Mouse (Mus musculus) Patski (cell line): ENCODE measurements around the gene Src. TPM values are rescaled to one million over a fixed set of nuclear protein-coding genes. Genes with fewer than 3 reads are reported as not detected.

Experiments used
- ATAC-seq: fragments of 100-300 bp; one replicate; pipeline ENCODE4 v1.8.0; 2021
- CTCF ChIA-PET: fragments of 350-600 bp; sonication (Branson Sonifier 250); formaldehyde crosslinking; loops from one replicate; lab custom pipeline; 2022; ENCODE audit warnings: inconsistent platforms; lab: Charles Lee
- POLR2A ChIA-PET: fragments of 350-600 bp; sonication (Branson Sonifier 250); formaldehyde crosslinking; loops from one replicate; lab custom pipeline; 2022; ENCODE audit warnings: antibody characterized with exemption, inconsistent platforms; lab: Charles Lee
- DNase-seq: peaks from one replicate; pipeline ENCODE4 v3.0.0-alpha.2; 2011; ENCODE audit warnings: low read depth, low spot score
- H3K27me3 ChIP-seq: fragments of 371-371 bp; one replicate; pipeline ENCODE4 v1.5.1; 2021
- CTCF ChIP-seq: fragments of 100-300 bp; IDR thresholded peaks from one replicate; pipeline ENCODE4 v1.5.1; 2021
- in situ Hi-C: fragments of 300-500 bp; cut with MboI; formaldehyde crosslinking; loops from 3 replicates; pipeline ENCODE4 v1.11.1; 2018; ENCODE audit warnings: low pct_unique_long_range_greater_than_20kb, mixed read lengths
- polyA plus RNA-seq: library from polyadenylated mRNA; unstranded; gene quantifications from one replicate; pipeline ENCODE4 v1.2.3, GENCODE M21; 2021

The Src gene
- polyA plus RNA-seq, 1 experiment from 2014 or later: 76.9 TPM

DNA sequence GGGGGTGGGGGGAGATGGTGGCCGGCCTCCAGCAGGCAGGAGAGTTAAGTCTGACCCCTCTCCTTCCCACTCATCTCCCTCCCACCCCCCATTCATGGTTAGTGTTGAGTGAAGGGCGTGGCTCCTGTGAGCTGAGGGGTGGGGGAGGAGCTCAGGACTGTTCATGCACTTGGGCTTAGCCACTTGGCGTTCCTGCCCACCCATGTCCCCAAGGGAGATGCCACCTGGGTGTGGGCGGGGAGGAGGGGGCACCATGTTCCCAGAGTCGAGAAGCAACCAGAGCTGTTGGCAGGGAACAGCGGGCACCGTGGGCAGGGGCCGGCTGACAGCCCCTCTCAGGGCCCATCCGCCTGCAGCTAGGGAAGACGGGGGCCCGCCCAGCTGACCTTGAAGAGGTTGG is 18.3 kb downstream of the Src start:
- POLR2A ChIA-PET: no interaction called here
- in situ Hi-C loops: no loop called here
- no peak for ATAC-seq

DNA sequence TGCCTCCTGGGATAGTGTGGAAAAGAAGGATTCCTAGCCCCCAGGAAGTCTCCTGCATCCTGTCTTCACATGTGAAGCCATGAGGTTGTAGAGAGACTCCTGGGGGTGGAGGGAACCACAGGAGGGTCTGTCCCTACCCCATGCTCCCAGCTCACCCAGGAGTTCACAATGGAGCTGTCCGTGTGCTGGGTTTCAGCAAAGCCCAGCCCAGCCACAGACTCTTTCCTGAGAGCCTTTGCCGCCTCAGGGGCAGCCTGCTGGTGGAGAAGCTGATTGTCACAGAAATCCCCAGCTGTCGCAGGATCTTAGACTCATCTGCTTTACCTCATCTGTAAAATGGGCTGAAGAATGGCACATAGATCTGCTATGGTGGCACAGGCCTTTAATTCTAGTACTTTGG is 18.9 kb downstream of the Src start:
- DNase-seq (no peak), ATAC-seq (no peak)
- no peak for TF ChIP-seq CTCF
- POLR2A ChIA-PET: interaction anchor here (0.8 kb wide), 1 partner anchor 13 kb away, joined by 3 read pairs; no protein-coding TSS in a partner anchor
- CTCF ChIA-PET: interaction anchor here (1.3 to 1.9 kb wide), 3 partner anchors 10 to 96 kb away, joined by 4 to 5 read pairs (median 4); no protein-coding TSS in a partner anchor
- H3K27me3 ChIP-seq: no peaks in the 10 kb centered on the region
- in situ Hi-C loops: no loop called here

More for the DNA sequence above, 18.3 kb downstream of the Src start:
- no peak for DNase-seq
- H3K27me3 ChIP-seq: no peaks in the 10 kb centered on the region
- TF ChIP-seq CTCF: no peak
- CTCF ChIA-PET: interaction anchor here (1.3 kb wide), 1 partner anchor 21 kb away, joined by 5 read pairs; no protein-coding TSS in a partner anchor

DNA sequence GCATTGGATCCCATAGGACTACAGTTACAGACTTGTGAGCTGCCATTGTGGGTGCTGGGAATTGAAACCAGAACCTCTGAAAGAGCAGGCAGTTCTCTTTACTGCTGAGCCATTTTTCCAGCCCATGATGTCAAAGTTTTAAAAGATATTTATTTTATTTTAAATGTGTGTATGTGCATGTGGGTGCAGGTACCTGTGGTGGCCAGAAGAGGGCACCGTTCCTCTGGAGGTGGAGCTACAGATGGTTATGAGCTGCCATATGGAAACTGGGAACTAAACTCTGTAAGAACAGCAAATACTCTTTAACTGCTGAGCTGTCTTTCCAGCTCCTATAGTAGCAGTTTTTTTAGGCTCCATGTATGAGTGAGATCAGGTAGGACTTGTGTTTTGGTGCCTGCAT is 23.1 kb downstream of the Src start:
- in situ Hi-C loops: no loop called here
- CTCF ChIA-PET: no interaction called here
- DNase-seq: no peak

DNA sequence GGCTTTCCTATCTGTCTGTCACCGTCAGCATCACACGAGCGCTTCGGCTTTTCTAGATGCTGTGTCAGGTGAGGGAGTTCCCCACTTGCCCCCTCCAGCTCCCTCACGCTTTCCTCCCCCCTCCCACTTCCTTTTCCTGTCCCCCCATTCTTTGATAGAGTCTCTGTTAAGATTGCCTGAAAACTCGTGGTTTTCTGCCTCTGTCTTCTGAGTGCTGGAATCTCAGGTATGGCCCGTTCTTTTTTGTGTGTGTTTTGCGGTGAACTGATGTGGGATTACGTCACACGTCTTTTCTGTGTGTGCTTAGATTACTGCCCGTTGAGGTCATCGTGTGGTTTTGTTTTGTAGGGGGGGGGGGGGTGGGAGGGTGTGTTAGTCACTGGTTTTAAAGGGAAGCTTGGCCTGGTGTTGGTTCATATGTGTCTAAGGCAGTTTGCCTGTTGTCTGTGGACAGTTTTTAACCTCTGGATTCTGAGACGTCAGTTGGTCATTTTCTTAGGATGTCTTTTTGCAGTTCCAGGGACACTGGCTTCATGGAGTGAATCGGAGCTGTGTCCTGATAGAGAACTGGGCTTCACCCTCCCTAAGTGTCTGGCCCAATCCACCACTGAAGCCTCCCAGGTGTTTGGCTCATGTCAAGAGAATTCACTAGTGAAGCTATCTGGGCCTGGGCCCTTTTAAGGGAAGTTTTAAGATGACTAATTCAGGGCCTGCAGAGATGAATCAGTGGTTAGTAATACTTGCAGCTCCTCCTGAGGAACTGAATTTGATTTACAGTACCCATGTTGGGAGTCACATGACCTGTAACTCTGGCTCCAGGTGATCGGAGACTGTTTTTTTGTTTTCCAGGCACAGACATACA is 29.3 kb downstream of the Src start:
- POLR2A ChIA-PET: interaction anchor here (1.0 to 2.4 kb wide), 3 partner anchors 10 to 24 kb away, joined by 3 to 12 read pairs (median 7); no protein-coding TSS in a partner anchor
- ATAC-seq (peak; percentile 49), DNase-seq (peak; percentile 85)
- no peaks in the 10 kb centered on the region for H3K27me3 ChIP-seq
- in situ Hi-C loops: loop anchor here (5.0 kb wide), 1 partner anchor 80 kb away; the partner anchor contains the start of gene Manbal
- no peak for TF ChIP-seq CTCF
- CTCF ChIA-PET: interaction anchor here (0.9 to 2.7 kb wide), 3 partner anchors 11 to 21 kb away, joined by 3 to 12 read pairs (median 7); no protein-coding TSS in a partner anchor

More for the DNA sequence above, 23.1 kb downstream of the Src start:
- no peak for ATAC-seq
- POLR2A ChIA-PET: interaction anchor here (0.6 to 1.0 kb wide), 3 partner anchors 9 to 42 kb away, joined by 3 to 5 read pairs (median 3); no protein-coding TSS in a partner anchor
- no peak for TF ChIP-seq CTCF
- no peaks in the 10 kb centered on the region for H3K27me3 ChIP-seq

DNA sequence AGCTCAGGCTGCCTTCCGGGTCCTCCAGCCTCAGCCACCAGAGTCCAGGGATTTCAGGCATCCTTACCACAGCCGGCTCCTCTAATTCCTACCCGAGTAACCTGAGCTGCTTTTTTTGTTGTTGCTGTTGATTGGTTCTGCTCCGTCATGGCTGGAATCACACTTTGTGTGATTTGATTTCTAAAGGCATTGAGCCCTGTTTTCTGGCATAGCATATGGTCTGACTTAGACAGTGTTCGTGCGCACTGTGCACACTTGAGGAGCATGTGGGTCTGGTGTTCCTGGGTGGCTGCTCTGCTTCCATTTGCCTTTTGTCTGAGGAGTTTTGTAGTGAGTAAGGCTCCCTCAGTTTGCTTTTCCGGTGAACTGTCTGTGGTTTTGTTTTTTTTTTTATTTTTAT is 30.1 kb downstream of the Src start:
- TF ChIP-seq CTCF: no peak
- ChIA-PET CTCF (interaction anchor here (1.7 to 2.7 kb wide), 2 partner anchors 10 to 20 kb away, joined by 7 to 12 read pairs; no protein-coding TSS in a partner anchor), POLR2A (interaction anchor here (0.7 to 2.4 kb wide), 4 partner anchors 21 to 354 kb away, joined by 5 to 12 read pairs (median 8); no protein-coding TSS in a partner anchor)
- no peak for DNase-seq
- in situ Hi-C loops: loop anchor here (5.0 kb wide), 1 partner anchor 81 kb away; the partner anchor contains the start of gene Manbal
- no peaks in the 10 kb centered on the region for H3K27me3 ChIP-seq
- ATAC-seq: no peak

DNA sequence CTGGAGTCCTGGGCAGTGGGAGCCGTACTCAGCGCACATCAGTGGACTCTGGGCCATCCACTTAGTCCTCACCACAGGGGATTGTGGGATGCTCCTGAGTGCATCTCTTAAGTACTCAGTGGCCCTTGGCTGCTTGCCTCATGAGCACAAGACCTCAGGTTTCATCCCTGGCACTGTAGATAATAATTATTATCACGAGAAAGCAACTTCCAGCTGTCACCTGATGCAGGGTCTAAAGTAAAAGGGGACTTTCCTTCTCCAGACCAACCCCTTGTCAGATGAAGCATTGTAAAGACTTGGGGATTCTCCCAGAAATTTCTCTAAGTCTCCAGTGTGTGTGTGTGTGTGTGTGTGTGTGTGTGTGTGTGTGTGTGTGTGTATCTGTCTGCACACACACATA is 32.7 kb downstream of the Src start:
- DNase-seq (no peak), ATAC-seq (no peak)
- ChIA-PET CTCF (no interaction called here), POLR2A (no interaction called here)
- H3K27me3 ChIP-seq: no peaks in the 10 kb centered on the region
- TF ChIP-seq CTCF: no peak
- in situ Hi-C loops: no loop called here

DNA sequence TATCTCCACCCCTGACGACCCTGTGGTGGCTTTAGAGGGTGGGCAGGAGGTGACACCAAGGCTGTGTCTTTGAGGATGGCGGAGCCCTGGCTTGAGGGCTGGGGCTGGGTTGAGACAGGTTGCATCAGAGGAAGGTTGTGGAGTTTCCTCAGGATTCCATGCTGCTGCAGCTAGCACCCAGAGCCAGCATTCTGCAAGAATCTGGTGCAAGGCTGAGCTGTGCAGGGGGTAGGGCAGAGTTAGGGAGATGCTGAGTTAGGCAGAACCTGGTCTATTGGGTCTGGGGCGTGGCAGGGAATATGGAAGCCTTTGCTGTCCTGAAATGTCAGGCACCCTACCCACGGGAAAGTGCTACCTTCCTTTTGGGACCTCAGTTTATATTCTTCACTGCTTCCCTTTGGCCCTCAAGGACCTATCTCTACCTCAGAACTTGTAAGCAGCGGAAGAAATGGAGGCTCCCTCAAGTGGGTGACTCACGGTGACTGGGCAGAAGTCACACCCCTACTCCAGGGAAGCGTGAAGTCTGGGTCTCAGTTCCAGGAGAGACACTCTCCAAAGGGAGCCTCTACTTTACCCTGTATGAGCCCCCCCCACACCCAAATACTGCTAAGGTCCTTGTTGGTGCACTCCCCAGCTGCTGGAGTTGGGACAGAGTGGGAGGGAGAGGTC is 33.3 kb downstream of the Src start:
- DNase-seq: no peak
- H3K27me3 ChIP-seq: no peaks in the 10 kb centered on the region
- in situ Hi-C loops: no loop called here
- ATAC-seq: peak; percentile 34
- CTCF ChIA-PET: interaction anchor here (1.3 kb wide), 1 partner anchor 113 kb away, joined by 4 read pairs; no protein-coding TSS in a partner anchor
- POLR2A ChIA-PET: interaction anchor here (1.3 kb wide), 1 partner anchor 28 kb away, joined by 4 read pairs; no protein-coding TSS in a partner anchor
- no peak for TF ChIP-seq CTCF

DNA sequence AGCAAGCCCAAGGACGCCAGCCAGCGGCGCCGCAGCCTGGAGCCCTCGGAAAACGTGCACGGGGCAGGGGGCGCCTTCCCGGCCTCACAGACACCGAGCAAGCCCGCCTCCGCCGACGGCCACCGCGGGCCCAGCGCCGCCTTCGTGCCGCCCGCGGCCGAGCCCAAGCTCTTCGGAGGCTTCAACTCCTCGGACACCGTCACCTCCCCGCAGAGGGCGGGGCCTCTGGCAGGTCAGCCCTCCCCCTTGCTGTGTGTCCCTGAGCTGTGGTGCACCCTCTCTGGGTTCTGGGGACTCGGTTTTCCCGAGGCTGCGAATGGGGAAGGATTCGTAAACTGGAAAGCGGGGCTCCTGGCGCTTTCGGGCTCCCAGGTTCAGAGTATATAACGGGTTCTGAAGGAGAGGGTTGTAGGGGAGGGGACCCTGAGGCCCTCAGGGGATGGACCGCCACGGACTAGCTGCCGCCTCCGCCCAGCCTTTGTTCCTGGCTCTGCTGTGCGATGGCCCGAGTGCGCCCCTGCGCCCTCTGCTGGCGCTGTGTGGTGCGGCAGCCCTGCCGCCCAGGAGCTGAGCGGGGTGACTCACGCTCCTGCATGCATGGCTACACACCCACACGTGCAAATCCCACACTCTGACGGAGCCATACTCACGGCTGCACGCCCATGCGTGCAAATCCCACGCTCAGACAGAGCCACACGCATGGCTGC is 39.0 kb downstream of the Src start:
- in situ Hi-C loops: no loop called here
- ATAC-seq (peak; percentile 67), DNase-seq (no peak)
- ChIA-PET CTCF (interaction anchor here (0.6 to 2.9 kb wide), 14 partner anchors 9 to 177 kb away, joined by 3 to 24 read pairs (median 4); partner anchors contain the start of gene Blcap), POLR2A (interaction anchor here (1.0 to 1.1 kb wide), 4 partner anchors 10 to 115 kb away, joined by 3 to 7 read pairs (median 3); no protein-coding TSS in a partner anchor)
- no peak for TF ChIP-seq CTCF
- H3K27me3 ChIP-seq: no peaks in the 10 kb centered on the region

DNA sequence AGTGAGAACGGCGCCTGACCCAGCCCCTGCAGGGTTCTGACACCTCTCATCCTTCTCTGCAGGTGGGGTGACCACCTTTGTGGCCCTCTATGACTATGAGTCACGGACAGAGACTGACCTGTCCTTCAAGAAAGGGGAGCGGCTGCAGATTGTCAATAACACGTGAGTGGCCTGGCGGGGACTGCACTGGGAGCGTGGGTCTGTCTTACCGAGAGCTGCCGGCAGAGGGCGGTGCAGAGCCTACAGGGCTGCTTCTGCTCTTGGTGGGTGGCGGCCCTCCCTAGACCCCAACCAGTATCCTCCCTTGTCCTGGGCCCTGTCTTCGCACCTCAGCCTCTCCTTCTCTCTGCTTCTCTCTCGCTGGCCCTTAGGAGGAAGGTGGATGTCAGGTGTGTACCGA is 40.2 kb downstream of the Src start:
- ChIA-PET POLR2A (no interaction called here), CTCF (interaction anchor here (1.0 to 2.9 kb wide), 6 partner anchors 11 to 117 kb away, joined by 3 to 24 read pairs (median 6); no protein-coding TSS in a partner anchor)
- no peak for ATAC-seq
- H3K27me3 ChIP-seq: no peaks in the 10 kb centered on the region
- DNase-seq: no peak
- TF ChIP-seq CTCF: no peak
- in situ Hi-C loops: no loop called here
